Mouse (Mus musculus) embryonic fibroblast, embryonic 13.5 days (primary cell): ENCODE measurements around the gene Hcn3.

Source experiments
- CTCF ChIP-seq: IDR thresholded peaks from 2 replicates; pipeline ENCODE4 v1.5.1; 2011; ENCODE audit warnings: mild to moderate bottlenecking, control low read depth, low read length, moderate library complexity, borderline replicate concordance; ENCODE audit not compliant: insufficient read depth
- POLR2A ChIP-seq: IDR thresholded peaks from 2 replicates; pipeline ENCODE4 v1.6.1; 2011; ENCODE audit warnings: low read depth, mild to moderate bottlenecking, control low read depth, low read length, moderate library complexity

DNA sequence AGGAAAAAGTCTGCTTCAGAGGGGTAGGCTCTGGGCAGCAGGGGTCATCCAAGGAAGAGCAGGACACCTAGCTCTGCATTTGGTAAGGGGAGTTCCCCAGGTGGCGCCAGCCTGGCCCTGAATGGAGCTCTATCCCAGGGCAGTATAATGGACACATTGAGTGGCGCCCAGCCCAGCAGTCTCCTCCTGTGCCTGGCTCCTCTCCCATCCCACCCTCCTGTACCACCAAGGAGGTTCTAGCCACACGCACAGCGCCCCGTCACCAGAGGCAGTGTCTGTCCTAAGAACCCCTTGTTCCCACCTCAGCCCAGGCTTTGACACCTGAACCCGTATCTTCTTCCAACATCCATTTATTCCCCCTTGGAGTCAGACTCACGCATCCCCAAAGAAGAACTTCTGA, 49.7 kb upstream of the Hcn3 start:
- no peak for TF ChIP-seq POLR2A
- no peak for TF ChIP-seq CTCF
